Mouse (Mus musculus) embryonic facial prominence, embryonic 12.5 days (tissue): ENCODE measurements around the gene Camk2g. TPM values are rescaled to one million over a fixed set of nuclear protein-coding genes. Genes with fewer than 3 reads are reported as not detected.

Experiments used
- ATAC-seq: fragments of 200-750 bp; cut with Nextera tagmentation; 2 replicates; pipeline ENCODE4 v1.8.0; 2017; ENCODE audit not compliant: insufficient number of reproducible peaks, insufficient read depth, low FRiP score, low TSS enrichment
- H3K27ac ChIP-seq: fragments of 300-500 bp; sonication (generic); 2 replicates; pipeline ENCODE4 v1.5.1; 2016; ENCODE audit warnings: mild to moderate bottlenecking
- H3K27me3 ChIP-seq: fragments of 300-500 bp; sonication (generic); 2 replicates; pipeline ENCODE4 v1.6.1; 2016; ENCODE audit warnings: mild to moderate bottlenecking, moderate library complexity
- H3K36me3 ChIP-seq: fragments of 300-500 bp; sonication (generic); 2 replicates; pipeline ENCODE4 v1.6.1; 2016; ENCODE audit warnings: mild to moderate bottlenecking
- H3K4me1 ChIP-seq: fragments of 300-500 bp; sonication (generic); 2 replicates; pipeline ENCODE4 v1.6.1; 2016
- H3K4me2 ChIP-seq: fragments of 300-500 bp; sonication (generic); replicated peaks from 2 replicates; pipeline ENCODE4 v1.6.1; 2016; ENCODE audit warnings: mild to moderate bottlenecking, moderate library complexity
- H3K4me3 ChIP-seq: fragments of 300-500 bp; sonication (generic); 2 replicates; pipeline ENCODE4 v1.5.1; 2016; ENCODE audit warnings: mild to moderate bottlenecking
- H3K9ac ChIP-seq: fragments of 300-500 bp; sonication (generic); 2 replicates; pipeline ENCODE4 v1.6.1; 2016; ENCODE audit warnings: mild to moderate bottlenecking, moderate library complexity
- H3K9me3 ChIP-seq: fragments of 300-500 bp; sonication (generic); 2 replicates; pipeline ENCODE4 v1.6.1; 2016; ENCODE audit warnings: mild to moderate bottlenecking, moderate library complexity
- WGBS: fragments of 180-500 bp; shearing (Covaris S2); methylation state at CpG from one replicate; pipeline ENCODE4 v1.1.7; 2016; 5-methylcytosine and 5-hydroxymethylcytosine counted together
- polyA plus RNA-seq: library from polyadenylated mRNA; unstranded; fragments of >200 nt; fragmentation: Nextera tagmentation; extraction: Ambion mirVana; gene quantifications from 2 replicates; pipeline ENCODE4 v1.2.1, GENCODE M21; 2016

The Camk2g gene
- polyA plus RNA-seq, 1 experiment from 2014 or later, result 68.7 TPM

GRCm38 (mm10) chr14:20735052-20735451, 58.8 kb downstream of the Camk2g start:
- peak overlapping the region; percentile 63 for H3K27ac ChIP-seq
- peak overlapping the region; percentile 83; the same call in 1 of the 2 replicates for H3K4me2 ChIP-seq
- H3K36me3 ChIP-seq, result peaks cover 46% of the 10 kb centered on the region
- peaks cover 12% of the 10 kb centered on the region; the same call in 1 of the 2 replicates for H3K4me1 ChIP-seq
- no peak overlapping the region for H3K4me3 ChIP-seq
- H3K9me3 ChIP-seq, result no peaks in the 10 kb centered on the region
- H3K27me3 ChIP-seq, result no peaks in the 10 kb centered on the region
- ATAC-seq, result no peak
- no peak overlapping the region for H3K9ac ChIP-seq
- WGBS, result 78% methylated on average over 2 of the region's 2 CpGs

- Histone ChIP-seq H3K9ac (peak within 1 kb of the TSS; percentile 85), H3K4me2 (peak within 1 kb of the TSS; percentile 83), H3K4me3 (peak within 1 kb of the TSS; percentile 83), H3K4me1 (peaks cover 12% of the 10 kb centered on the region; the same call in 1 of the 2 replicates), H3K27ac (peak within 1 kb of the TSS; percentile 93), H3K27me3 (no peaks in the 10 kb centered on the region), H3K36me3 (peaks cover 48% of the 10 kb centered on the region), H3K9me3 (no peaks in the 10 kb centered on the region)
- ATAC-seq, result peak; percentile 97
- under 1% methylated on average over 72 of the region's 81 CpGs for WGBS
Measured at GRCm38 (mm10) chr14:20733952-20734774, 59.7 kb downstream of the Camk2g start, which contains the start of gene Ndst2. TSS of gene Ndst2 (minus strand) at chr14:20734562.

GRCm38 (mm10) chr14:20733041-20733951, 60.6 kb downstream of the Camk2g start:
- Histone ChIP-seq H3K4me1 (peaks cover 12% of the 10 kb centered on the region; the same call in 1 of the 2 replicates), H3K4me2 (peak overlapping the region; percentile 83), H3K36me3 (peaks cover 48% of the 10 kb centered on the region), H3K27me3 (no peaks in the 10 kb centered on the region), H3K27ac (peak overlapping the region; percentile 93; the same call in 1 of the 2 replicates), H3K4me3 (peak overlapping the region; percentile 83), H3K9ac (peak overlapping the region; percentile 85), H3K9me3 (no peaks in the 10 kb centered on the region)
- WGBS, result 51% methylated on average over 12 of the region's 12 CpGs
- no peak for ATAC-seq

- WGBS, result 92% methylated on average over 9 of the region's 9 CpGs
- Histone ChIP-seq H3K27me3 (no peaks in the 10 kb centered on the region), H3K36me3 (peaks cover 55% of the 10 kb centered on the region), H3K9me3 (no peaks in the 10 kb centered on the region), H3K27ac (no peak overlapping the region), H3K9ac (no peak overlapping the region), H3K4me3 (no peak overlapping the region), H3K4me2 (no peak overlapping the region), H3K4me1 (peaks cover 12% of the 10 kb centered on the region; the same call in 1 of the 2 replicates)
- ATAC-seq, result no peak
Measured at GRCm38 (mm10) chr14:20730853-20731602, 62.9 kb downstream of the Camk2g start.

- no peak for ATAC-seq
- 90% methylated on average over 9 of the region's 9 CpGs for WGBS
- no peak overlapping the region for H3K4me2 ChIP-seq
- no peak overlapping the region for H3K27ac ChIP-seq
- no peak overlapping the region for H3K9ac ChIP-seq
- no peaks in the 10 kb centered on the region for H3K9me3 ChIP-seq
- H3K27me3 ChIP-seq, result no peaks in the 10 kb centered on the region
- no peak overlapping the region for H3K4me3 ChIP-seq
- peaks cover 7% of the 10 kb centered on the region; the same call in 1 of the 2 replicates for H3K4me1 ChIP-seq
- H3K36me3 ChIP-seq, result peaks cover 60% of the 10 kb centered on the region
Measured at GRCm38 (mm10) chr14:20729871-20730270, 64.0 kb downstream of the Camk2g start.

GRCm38 (mm10) chr14:20725660-20726339, 68.1 kb downstream of the Camk2g start:
- H3K27me3 ChIP-seq, result no peaks in the 10 kb centered on the region
- 79% methylated on average over 6 of the region's 6 CpGs for WGBS
- H3K27ac ChIP-seq, result no peak overlapping the region
- no peak overlapping the region for H3K9ac ChIP-seq
- H3K4me3 ChIP-seq, result no peak overlapping the region
- H3K36me3 ChIP-seq, result peaks cover 92% of the 10 kb centered on the region
- no peak for ATAC-seq
- no peaks in the 10 kb centered on the region for H3K9me3 ChIP-seq
- H3K4me1 ChIP-seq, result no peaks in the 10 kb centered on the region
- H3K4me2 ChIP-seq, result no peak overlapping the region

GRCm38 (mm10) chr14:20724043-20724442, 69.8 kb downstream of the Camk2g start:
- H3K27me3 ChIP-seq, result no peaks in the 10 kb centered on the region
- 0 out of 2 replicates have a peak, but pooled peaks have one; percentile 52 for ATAC-seq
- H3K4me1 ChIP-seq, result no peaks in the 10 kb centered on the region
- H3K36me3 ChIP-seq, result peaks cover 91% of the 10 kb centered on the region
- WGBS, result 30% methylated on average over 5 of the region's 5 CpGs
- no peak overlapping the region for H3K27ac ChIP-seq
- H3K4me2 ChIP-seq, result no peak overlapping the region
- H3K9me3 ChIP-seq, result no peaks in the 10 kb centered on the region
- H3K4me3 ChIP-seq, result no peak overlapping the region
- no peak overlapping the region for H3K9ac ChIP-seq

- H3K27ac ChIP-seq, result no peak overlapping the region
- H3K36me3 ChIP-seq, result peaks cover 91% of the 10 kb centered on the region
- no peaks in the 10 kb centered on the region for H3K9me3 ChIP-seq
- H3K9ac ChIP-seq, result no peak overlapping the region
- no peaks in the 10 kb centered on the region for H3K27me3 ChIP-seq
- ATAC-seq, result no peak
- no peak overlapping the region for H3K4me3 ChIP-seq
- no peak overlapping the region for H3K4me2 ChIP-seq
- WGBS, result 91% methylated on average over 12 of the region's 12 CpGs
- H3K4me1 ChIP-seq, result no peaks in the 10 kb centered on the region
Measured at GRCm38 (mm10) chr14:20723006-20723405, 70.9 kb downstream of the Camk2g start.

- Histone ChIP-seq H3K27ac (no peak overlapping the region), H3K4me3 (no peak overlapping the region), H3K4me2 (no peak overlapping the region), H3K9ac (no peak overlapping the region), H3K9me3 (no peaks in the 10 kb centered on the region), H3K27me3 (no peaks in the 10 kb centered on the region), H3K4me1 (no peaks in the 10 kb centered on the region), H3K36me3 (peaks cover 94% of the 10 kb centered on the region)
- ATAC-seq, result no peak
- 81% methylated on average over 4 of the region's 4 CpGs for WGBS
Measured at GRCm38 (mm10) chr14:20721371-20721770, 72.5 kb downstream of the Camk2g start.

- no peaks in the 10 kb centered on the region for H3K27me3 ChIP-seq
- no peak overlapping the region for H3K4me2 ChIP-seq
- 92% methylated on average over 12 of the region's 12 CpGs for WGBS
- H3K4me3 ChIP-seq, result no peak overlapping the region
- no peak overlapping the region for H3K27ac ChIP-seq
- no peak for ATAC-seq
- no peaks in the 10 kb centered on the region for H3K4me1 ChIP-seq
- H3K9ac ChIP-seq, result no peak overlapping the region
- H3K36me3 ChIP-seq, result peaks cover 94% of the 10 kb centered on the region
- no peaks in the 10 kb centered on the region for H3K9me3 ChIP-seq
Measured at GRCm38 (mm10) chr14:20719767-20720166, 74.1 kb downstream of the Camk2g start.
